Mouse (Mus musculus): ENCODE results near the gene Ttll5. TPM values are rescaled to one million over a fixed set of nuclear protein-coding genes. Genes with fewer than 3 reads are reported as not detected.
A peak's percentile ranks its signal among the peaks of the same experiment; 100 is the strongest.

The Ttll5 gene
- polyA plus RNA-seq, 1 experiment from 2014 or later = 14.0 TPM

GRCm38 (mm10) chr12:86077736-86078135, 253.3 kb downstream of the Ttll5 start:
- Histone ChIP-seq H3K9ac (replicated peaks) (peak overlapping the region; percentile 68; the same call in 1 of the 2 replicates), H3K4me3 (replicated peaks) (peak overlapping the region; percentile 51), H3K9me3 (no peaks in the 10 kb centered on the region), H3K27me3 (peaks cover 36% of the 10 kb centered on the region), H3K4me2 (replicated peaks) (peak overlapping the region; percentile 90), H3K27ac (no peak overlapping the region), H3K36me3 (no peaks in the 10 kb centered on the region), H3K4me1 (replicated peaks) (peaks cover 30% of the 10 kb centered on the region)
- whole genome bisulfite sequencing = 25% methylated on average over 11 of the region's 11 CpGs
- no peak for ATAC-seq

DNA sequence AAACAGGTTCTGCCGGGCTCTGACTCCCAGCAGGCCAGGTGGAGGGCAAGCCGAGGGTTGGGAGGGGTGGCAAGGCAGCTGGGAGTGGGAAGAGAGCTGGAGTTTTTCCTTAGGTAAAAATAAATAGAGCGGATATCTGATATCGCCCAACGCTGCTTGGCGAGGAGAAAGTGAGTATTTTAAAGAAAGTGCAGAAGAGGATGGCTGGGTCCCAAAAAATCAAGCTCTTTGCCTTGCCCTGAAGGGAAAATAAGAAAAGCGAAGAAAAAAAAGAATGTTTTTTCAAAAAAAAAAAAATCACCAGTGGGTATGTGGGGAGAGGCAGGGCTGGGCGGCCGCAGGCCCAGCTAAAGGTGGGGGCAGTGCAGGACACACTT, 253.7 kb downstream of the Ttll5 start:
- H3K9me3 ChIP-seq = no peaks in the 10 kb centered on the region
- ATAC-seq = no peak
- H3K9ac ChIP-seq (replicated peaks) = peak overlapping the region; percentile 68; the same call in 1 of the 2 replicates
- H3K27me3 ChIP-seq = peaks cover 36% of the 10 kb centered on the region
- 8% methylated on average over 9 of the region's 9 CpGs for WGBS
- peak overlapping the region; percentile 51 for H3K4me3 ChIP-seq (replicated peaks)
- no peak overlapping the region for H3K27ac ChIP-seq
- H3K4me1 ChIP-seq (replicated peaks) = peaks cover 33% of the 10 kb centered on the region
- H3K36me3 ChIP-seq = no peaks in the 10 kb centered on the region
- H3K4me2 ChIP-seq (replicated peaks) = peak overlapping the region; percentile 90

- H3K27ac ChIP-seq = peak within 1 kb of the TSS; percentile 67
- under 1% methylated on average over 25 of the region's 25 CpGs for WGBS
- H3K9ac ChIP-seq (replicated peaks) = peak within 1 kb of the TSS; percentile 68
- H3K36me3 ChIP-seq = no peaks in the 10 kb centered on the region
- peak within 1 kb of the TSS; percentile 51 for H3K4me3 ChIP-seq (replicated peaks)
- no peaks in the 10 kb centered on the region for H3K9me3 ChIP-seq
- peak within 1 kb of the TSS; percentile 90 for H3K4me2 ChIP-seq (replicated peaks)
- H3K4me1 ChIP-seq (replicated peaks) = peaks cover 38% of the 10 kb centered on the region
- H3K27me3 ChIP-seq = peaks cover 36% of the 10 kb centered on the region
- ATAC-seq = peak; percentile 51
These were observed 254.2 kb downstream of the Ttll5 start, which contains the start of gene Tgfb3 for GRCm38 (mm10) chr12:86078553-86079201. TSS of gene Tgfb3 (minus strand) at chr12:86079041.

GRCm38 (mm10) chr12:86079202-86079667, 254.8 kb downstream of the Ttll5 start:
- Histone ChIP-seq H3K27ac (peak overlapping the region; percentile 67), H3K4me3 (replicated peaks) (peak overlapping the region; percentile 51), H3K27me3 (peaks cover 36% of the 10 kb centered on the region), H3K4me2 (replicated peaks) (peak overlapping the region; percentile 90), H3K9ac (replicated peaks) (peak overlapping the region; percentile 68), H3K9me3 (no peaks in the 10 kb centered on the region), H3K36me3 (no peaks in the 10 kb centered on the region), H3K4me1 (replicated peaks) (peaks cover 41% of the 10 kb centered on the region)
- peak; percentile 80 for ATAC-seq
- WGBS = under 1% methylated on average over 31 of the region's 31 CpGs

- ATAC-seq = peak; percentile 74
- peak within 1 kb of the TSS; percentile 59 for H3K9ac ChIP-seq (replicated peaks)
- H3K4me1 ChIP-seq (replicated peaks) = peaks cover 23% of the 10 kb centered on the region
- peak within 1 kb of the TSS; percentile 32; the same call in 1 of the 2 replicates for H3K27ac ChIP-seq
- H3K36me3 ChIP-seq = peaks cover 19% of the 10 kb centered on the region
- WGBS = under 1% methylated on average over 35 of the region's 35 CpGs
- peak within 1 kb of the TSS; percentile 60 for H3K4me3 ChIP-seq (replicated peaks)
- peaks cover 15% of the 10 kb centered on the region for H3K27me3 ChIP-seq
- peak within 1 kb of the TSS; percentile 69 for H3K4me2 ChIP-seq (replicated peaks)
- no peaks in the 10 kb centered on the region for H3K9me3 ChIP-seq
These were observed 258.1 kb downstream of the Ttll5 start, which contains the start of gene Ift43 for GRCm38 (mm10) chr12:86082481-86083012. TSS of gene Ift43 (plus strand) at chr12:86082541.

- H3K4me3 ChIP-seq (replicated peaks) = no peak overlapping the region
- H3K27me3 ChIP-seq = peaks cover 7% of the 10 kb centered on the region; the same call in 1 of the 2 replicates
- no peak overlapping the region for H3K9ac ChIP-seq (replicated peaks)
- peaks cover 26% of the 10 kb centered on the region for H3K36me3 ChIP-seq
- WGBS = 91% methylated on average over 7 of the region's 7 CpGs
- no peak overlapping the region for H3K4me2 ChIP-seq (replicated peaks)
- peaks cover 11% of the 10 kb centered on the region for H3K4me1 ChIP-seq (replicated peaks)
- H3K27ac ChIP-seq = no peak overlapping the region
- no peak for ATAC-seq
- no peaks in the 10 kb centered on the region for H3K9me3 ChIP-seq
These were observed 261.4 kb downstream of the Ttll5 start for GRCm38 (mm10) chr12:86085873-86086272.

GRCm38 (mm10) chr12:86086550-86086949, 262.1 kb downstream of the Ttll5 start:
- whole genome bisulfite sequencing = 76% methylated on average over 8 of the region's 8 CpGs
- peaks cover 26% of the 10 kb centered on the region for H3K36me3 ChIP-seq
- H3K4me3 ChIP-seq (replicated peaks) = no peak overlapping the region
- H3K4me1 ChIP-seq (replicated peaks) = peaks cover 17% of the 10 kb centered on the region
- H3K27ac ChIP-seq = no peak overlapping the region
- no peak overlapping the region for H3K9ac ChIP-seq (replicated peaks)
- H3K27me3 ChIP-seq = 0 out of 2 replicates have a peak, but pooled peaks cover 2% of the 10 kb centered on the region
- no peak overlapping the region for H3K4me2 ChIP-seq (replicated peaks)
- H3K9me3 ChIP-seq = no peaks in the 10 kb centered on the region
- no peak for ATAC-seq

GRCm38 (mm10) chr12:86088042-86088441, 263.6 kb downstream of the Ttll5 start:
- no peak overlapping the region for H3K9ac ChIP-seq (replicated peaks)
- peaks cover 26% of the 10 kb centered on the region for H3K36me3 ChIP-seq
- H3K4me3 ChIP-seq (replicated peaks) = no peak overlapping the region
- 78% methylated on average over 7 of the region's 7 CpGs for WGBS
- H3K27me3 ChIP-seq = no peaks in the 10 kb centered on the region
- H3K4me1 ChIP-seq (replicated peaks) = peaks cover 20% of the 10 kb centered on the region
- H3K4me2 ChIP-seq (replicated peaks) = no peak overlapping the region
- no peaks in the 10 kb centered on the region for H3K9me3 ChIP-seq
- no peak for ATAC-seq
- H3K27ac ChIP-seq = no peak overlapping the region

DNA sequence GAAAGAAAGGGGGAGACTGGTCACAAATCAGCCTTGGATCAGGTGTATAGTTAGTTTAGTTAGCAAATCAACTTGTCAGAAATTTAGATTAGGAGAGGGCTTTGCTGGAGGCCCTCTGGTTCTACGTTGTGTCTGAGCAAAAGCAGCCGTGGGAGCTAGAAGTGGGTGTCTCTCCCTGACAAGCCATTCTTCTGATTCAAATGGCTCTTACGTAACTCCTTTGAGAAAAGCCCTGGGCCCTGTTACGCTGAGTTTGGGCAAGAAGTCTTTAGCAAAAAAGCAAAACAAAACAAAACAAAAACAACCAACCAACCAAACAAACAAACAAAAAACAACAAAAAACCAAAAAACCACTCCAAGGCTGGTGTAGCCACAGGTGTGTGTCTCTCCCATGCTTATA, 266.3 kb downstream of the Ttll5 start:
- Histone ChIP-seq H3K4me1 (replicated peaks) (peaks cover 11% of the 10 kb centered on the region), H3K4me2 (replicated peaks) (no peak overlapping the region), H3K36me3 (peaks cover 20% of the 10 kb centered on the region), H3K9ac (replicated peaks) (no peak overlapping the region), H3K27me3 (no peaks in the 10 kb centered on the region), H3K4me3 (replicated peaks) (no peak overlapping the region), H3K9me3 (no peaks in the 10 kb centered on the region), H3K27ac (no peak overlapping the region)
- no peak for ATAC-seq
- 70% methylated on average over 4 of the region's 4 CpGs for WGBS

DNA sequence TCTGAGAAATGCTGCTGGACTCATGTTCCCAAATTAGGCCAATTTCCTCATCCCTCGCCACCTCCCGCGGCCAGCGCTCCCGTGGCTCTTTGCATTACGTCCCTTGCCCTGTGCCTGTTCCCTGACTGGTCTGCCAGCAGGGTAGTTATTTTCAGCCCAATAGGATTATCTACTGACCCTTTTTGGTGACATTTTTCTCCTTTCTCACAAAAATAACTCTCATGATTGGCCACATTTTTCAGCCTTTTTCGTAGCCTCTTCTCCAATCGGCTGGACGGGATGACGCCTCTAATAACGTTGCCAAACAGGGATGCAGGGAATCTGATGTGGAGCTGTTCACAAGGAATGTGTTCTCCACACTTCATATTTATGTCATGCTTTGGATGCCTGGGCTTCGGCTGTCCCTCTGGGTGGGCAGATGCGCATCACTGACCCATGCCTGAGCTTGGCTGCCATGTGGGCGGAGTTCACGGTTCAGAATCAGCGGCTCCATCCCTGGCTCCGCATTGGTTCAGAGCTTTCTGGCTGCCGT, 267.2 kb downstream of the Ttll5 start:
- Histone ChIP-seq H3K27ac (no peak overlapping the region), H3K4me1 (replicated peaks) (peaks cover 11% of the 10 kb centered on the region), H3K9me3 (no peaks in the 10 kb centered on the region), H3K4me2 (replicated peaks) (0 out of 2 replicates have a peak overlapping the region, but pooled peaks have one; percentile 1), H3K36me3 (peaks cover 11% of the 10 kb centered on the region), H3K9ac (replicated peaks) (no peak overlapping the region), H3K27me3 (no peaks in the 10 kb centered on the region), H3K4me3 (replicated peaks) (no peak overlapping the region)
- WGBS = 29% methylated on average over 18 of the region's 18 CpGs
- ATAC-seq = no peak

GRCm38 (mm10) chr12:86094075-86094474, 269.6 kb downstream of the Ttll5 start:
- Histone ChIP-seq H3K27me3 (no peaks in the 10 kb centered on the region), H3K27ac (no peak overlapping the region), H3K9me3 (no peaks in the 10 kb centered on the region), H3K4me1 (replicated peaks) (peaks cover 11% of the 10 kb centered on the region), H3K9ac (replicated peaks) (no peak overlapping the region), H3K36me3 (peaks cover 5% of the 10 kb centered on the region), H3K4me3 (replicated peaks) (no peak overlapping the region), H3K4me2 (replicated peaks) (no peak overlapping the region)
- 92% methylated on average over 4 of the region's 4 CpGs for WGBS
- ATAC-seq = no peak

DNA sequence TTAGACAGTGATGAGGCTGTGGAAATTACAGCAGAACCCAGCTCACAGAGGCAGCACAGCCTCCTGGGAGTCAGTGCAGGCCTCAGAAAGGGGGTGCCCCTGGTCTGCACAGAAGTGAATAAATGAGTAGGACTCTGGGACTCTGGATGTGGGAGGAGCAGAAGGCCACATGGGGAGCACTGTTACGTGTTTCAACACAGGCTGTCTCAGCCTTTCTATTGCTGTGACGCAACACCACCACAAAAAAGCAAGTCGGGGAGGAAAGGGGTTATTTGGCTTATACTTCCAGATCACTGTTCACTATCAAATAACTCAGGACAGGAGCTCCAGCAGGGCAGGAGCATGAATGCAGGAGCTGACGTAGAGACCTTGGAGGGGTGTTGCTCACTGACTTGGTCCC, 271.3 kb downstream of the Ttll5 start:
- Histone ChIP-seq H3K4me2 (replicated peaks) (no peak overlapping the region), H3K4me1 (replicated peaks) (peaks cover 11% of the 10 kb centered on the region), H3K9ac (replicated peaks) (no peak overlapping the region), H3K27ac (no peak overlapping the region), H3K36me3 (peaks cover 9% of the 10 kb centered on the region), H3K4me3 (replicated peaks) (no peak overlapping the region), H3K27me3 (no peaks in the 10 kb centered on the region), H3K9me3 (no peaks in the 10 kb centered on the region)
- WGBS = 88% methylated on average over 4 of the region's 4 CpGs
- ATAC-seq = no peak

Data from midbrain, embryonic 13.5 days (tissue).